Mouse (Mus musculus): ENCODE measurements at regions not wholly inside any gene's neighbourhood (a gene's known extent, or its start where the extent isn't known, plus 50 kb on each side); places are given as distances from the start of the nearest gene placed in this dataset.

- DNase-seq = peak in 1 of 2 experiments; percentile 5
Measured at GRCm38 (mm10) chr15:21836110-21836509, 712.7 kb upstream of the Cdh18 start.

- DNase-seq = no peak
Measured at GRCm38 (mm10) chr15:21858540-21858939, 690.3 kb upstream of the Cdh18 start.

- peak; percentile 87 to 89 for DNase-seq
Measured at GRCm38 (mm10) chr15:21885181-21885580, 663.6 kb upstream of the Cdh18 start.

All from cerebellum, postnatal 14 days (tissue).